Mouse (Mus musculus) midbrain, embryonic 12.5 days (tissue): ENCODE measurements around the gene Pef1. TPM values are rescaled to one million over a fixed set of nuclear protein-coding genes. Genes with fewer than 3 reads are reported as not detected.

Source experiments
- polyA plus RNA-seq: library from polyadenylated mRNA; unstranded; fragments of >200 nt; fragmentation: Nextera tagmentation; extraction: Ambion mirVana; gene quantifications from 2 replicates; pipeline ENCODE4 v1.2.1, GENCODE M21; 2016

The Pef1 gene
- polyA plus RNA-seq, 1 experiment from 2014 or later: 68.4 TPM

Other genes starting within 250 kb of the Pef1 start
- gene Spocd1, start 173.3 kb upstream of the Pef1 start, polyA plus RNA-seq: not detected in 2 replicates
- gene Adgrb2, start 117.7 kb upstream of the Pef1 start, polyA plus RNA-seq: 7.4 and 9.8 TPM in 2 replicates
- 21.0 and 28.9 TPM in 2 replicates for gene Col16a1, start 54.7 kb upstream of the Pef1 start, polyA plus RNA-seq
- 0.47 and 0.48 TPM in 2 replicates for gene Hcrtr1, start 36.8 kb downstream of the Pef1 start, polyA plus RNA-seq
- 4.8 and 7.9 TPM in 2 replicates for gene Tinagl1, start 72.6 kb downstream of the Pef1 start, polyA plus RNA-seq
- gene Gm853, start 119.8 kb downstream of the Pef1 start, polyA plus RNA-seq: not detected in 2 replicates
- gene Serinc2, start 176.6 kb downstream of the Pef1 start, polyA plus RNA-seq: 62.3 and 66.3 TPM in 2 replicates
- 28.9 and 31.8 TPM in 2 replicates for gene Fabp3, start 206.0 kb downstream of the Pef1 start, polyA plus RNA-seq
- 0.51 TPM in 1 of 2 replicates, not detected in the other for gene Gm10570, start 206.1 kb downstream of the Pef1 start, polyA plus RNA-seq